Mouse (Mus musculus): ENCODE data around the gene Ace3. TPM values are rescaled to one million over a fixed set of nuclear protein-coding genes. Genes with fewer than 3 reads are reported as not detected.

Gene Ace3
- not detected in 2 replicates for polyA plus RNA-seq (2015; fragmentation: Nextera tagmentation; extraction: Ambion mirVana)

DNA sequence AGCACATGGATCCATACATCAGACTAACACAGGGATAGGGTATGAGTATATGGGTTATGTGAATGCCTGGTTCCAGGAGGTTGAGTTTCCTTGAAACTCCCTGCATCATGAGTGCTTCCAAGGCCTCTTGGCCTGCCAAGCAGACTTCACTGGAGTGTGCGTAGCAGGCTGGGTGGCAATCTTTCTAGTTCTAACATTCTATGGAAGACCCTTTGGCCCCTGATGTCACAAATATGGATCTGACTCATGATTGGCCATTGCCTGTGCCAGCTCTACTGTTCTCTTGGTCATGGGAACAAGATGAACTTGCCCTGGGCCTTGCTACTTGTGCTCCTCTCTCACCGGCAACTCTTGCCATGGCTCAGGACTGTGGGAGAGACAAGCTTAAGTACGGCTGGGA lies at the start of gene Ace3:
Gene Ace3 (plus strand): TSS at position 301 of the 400 bp plus-strand sequence.
- Histone ChIP-seq H3K4me2 (no peak within 1 kb of the TSS), H3K27me3 (no peaks in the 10 kb centered on the region), H3K4me1 (replicated peaks) (no peaks in the 10 kb centered on the region), H3K9me3 (replicated peaks) (no peaks in the 10 kb centered on the region), H3K9ac (no peak within 1 kb of the TSS), H3K36me3 (no peaks in the 10 kb centered on the region), H3K27ac (no peak within 1 kb of the TSS), H3K4me3 (no peak within 1 kb of the TSS)
- WGBS = 89% methylated on average over 3 of the region's 3 CpGs
- no peak for ATAC-seq (replicated peaks; ENCODE audit: insufficient number of reproducible peaks, insufficient read depth, low FRiP score, low read depth)

DNA sequence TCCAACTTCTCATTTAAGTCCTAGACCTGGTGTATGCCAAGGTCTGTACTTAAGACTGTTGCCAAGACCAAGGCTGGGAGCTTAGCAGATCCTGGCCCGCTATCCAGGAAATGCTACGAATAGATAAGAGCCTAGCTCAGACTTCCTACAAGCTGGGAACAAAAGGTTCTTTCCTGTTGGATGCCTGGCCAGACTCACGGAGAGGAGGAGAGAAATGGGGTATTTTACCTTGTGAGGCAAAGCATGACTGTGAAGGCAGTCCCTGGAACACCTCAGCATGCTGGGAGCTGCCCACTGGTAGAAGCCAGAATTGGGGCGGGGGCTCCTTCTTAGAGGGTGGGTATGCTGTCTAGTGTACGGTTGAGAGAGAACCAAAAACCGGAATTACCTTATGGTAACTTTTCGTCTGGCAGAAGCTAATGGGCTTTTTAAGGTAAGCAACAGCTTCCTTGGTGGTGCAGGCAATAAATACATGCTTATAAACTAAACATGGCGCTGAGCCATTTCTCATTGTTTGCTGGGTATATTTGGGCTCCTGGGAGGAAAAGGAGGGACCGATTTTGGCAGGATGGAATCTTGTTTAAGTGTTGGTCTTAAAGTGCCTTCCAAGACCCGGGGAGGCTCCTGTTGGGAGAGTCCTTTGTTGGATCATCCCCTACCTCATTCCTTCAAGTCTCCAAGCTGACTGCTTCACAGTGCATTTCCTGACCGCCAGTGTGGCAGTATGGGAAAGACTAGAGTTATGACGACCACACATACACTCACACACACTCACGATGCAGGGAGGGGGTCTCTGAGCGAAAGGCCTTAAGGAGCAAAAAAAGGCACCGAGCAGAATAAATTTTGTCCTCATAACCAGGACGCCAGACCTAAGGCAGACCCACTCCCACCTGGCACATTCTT lies 49.5 kb upstream of the Ace3 start:
- H3K9ac ChIP-seq = no peak overlapping the region
- H3K27ac ChIP-seq = peak overlapping the region; percentile 79
- peak overlapping the region; percentile 68 for H3K4me3 ChIP-seq
- no peaks in the 10 kb centered on the region for H3K9me3 ChIP-seq (replicated peaks)
- ATAC-seq (replicated peaks; ENCODE audit: insufficient number of reproducible peaks, insufficient read depth, low FRiP score, low read depth) = peak; percentile 54
- no peaks in the 10 kb centered on the region for H3K36me3 ChIP-seq
- peak overlapping the region; percentile 92 for H3K4me2 ChIP-seq
- peaks cover 32% of the 10 kb centered on the region for H3K27me3 ChIP-seq
- H3K4me1 ChIP-seq (replicated peaks) = peaks cover 22% of the 10 kb centered on the region
- 58% methylated on average over 16 of the region's 16 CpGs for WGBS

DNA sequence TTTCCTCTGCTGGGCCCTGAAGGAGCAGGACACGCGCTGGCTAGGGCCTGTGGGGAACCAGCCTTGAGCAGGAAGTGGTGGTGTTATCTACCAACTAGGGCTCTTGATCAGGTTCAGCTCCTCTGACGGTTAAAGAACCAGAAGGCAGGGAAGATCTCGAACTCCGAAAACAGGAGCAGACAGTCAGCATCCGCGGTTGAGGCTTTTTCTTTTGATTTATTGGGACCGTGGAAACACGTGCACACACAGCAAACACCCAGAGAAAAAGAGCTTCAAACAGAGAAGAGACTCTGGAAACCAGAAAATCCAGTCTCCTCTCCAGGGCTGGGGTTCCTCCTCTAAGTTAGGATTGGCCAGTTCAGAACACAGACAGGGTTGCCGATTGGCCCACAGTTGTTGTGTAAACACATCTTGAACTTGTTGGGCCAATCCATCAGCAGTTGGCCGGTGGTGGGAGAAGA lies 47.8 kb upstream of the Ace3 start:
- no peak for ATAC-seq (replicated peaks; ENCODE audit: insufficient number of reproducible peaks, insufficient read depth, low FRiP score, low read depth)
- Histone ChIP-seq H3K9me3 (replicated peaks) (no peaks in the 10 kb centered on the region), H3K9ac (no peak overlapping the region), H3K4me1 (replicated peaks) (peaks cover 22% of the 10 kb centered on the region), H3K4me3 (no peak overlapping the region), H3K27me3 (peaks cover 28% of the 10 kb centered on the region), H3K27ac (no peak overlapping the region), H3K36me3 (no peaks in the 10 kb centered on the region), H3K4me2 (no peak overlapping the region)
- 40% methylated on average over 11 of the region's 11 CpGs for WGBS

DNA sequence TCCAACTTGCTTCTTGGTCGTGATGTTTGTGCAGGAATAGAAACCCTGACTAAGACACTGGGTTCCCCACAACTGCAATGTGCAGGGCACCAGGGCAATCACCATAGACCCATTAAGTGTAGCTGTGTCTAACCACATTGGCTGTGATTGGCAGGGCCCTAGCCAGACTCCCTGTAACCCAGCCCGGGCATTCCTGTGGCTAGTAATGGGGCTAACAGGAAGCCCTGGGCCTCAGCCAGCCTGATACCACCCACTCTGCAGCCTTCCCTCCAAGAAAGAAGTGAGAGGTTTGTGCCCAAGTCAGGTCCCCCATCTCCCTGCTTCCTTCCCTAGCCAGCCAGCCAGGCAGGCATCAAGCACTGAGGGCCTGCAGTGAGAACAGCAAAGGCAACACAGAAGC lies 46.2 kb upstream of the Ace3 start:
- no peak overlapping the region for H3K27ac ChIP-seq
- ATAC-seq (replicated peaks; ENCODE audit: insufficient number of reproducible peaks, insufficient read depth, low FRiP score, low read depth) = no peak
- 74% methylated on average over 2 of the region's 2 CpGs for WGBS
- H3K27me3 ChIP-seq = peaks cover 20% of the 10 kb centered on the region; the same call in 1 of the 2 replicates
- H3K4me1 ChIP-seq (replicated peaks) = peaks cover 19% of the 10 kb centered on the region
- H3K9me3 ChIP-seq (replicated peaks) = no peaks in the 10 kb centered on the region
- H3K9ac ChIP-seq = no peak overlapping the region
- no peak overlapping the region for H3K4me2 ChIP-seq
- H3K36me3 ChIP-seq = no peaks in the 10 kb centered on the region
- no peak overlapping the region for H3K4me3 ChIP-seq

DNA sequence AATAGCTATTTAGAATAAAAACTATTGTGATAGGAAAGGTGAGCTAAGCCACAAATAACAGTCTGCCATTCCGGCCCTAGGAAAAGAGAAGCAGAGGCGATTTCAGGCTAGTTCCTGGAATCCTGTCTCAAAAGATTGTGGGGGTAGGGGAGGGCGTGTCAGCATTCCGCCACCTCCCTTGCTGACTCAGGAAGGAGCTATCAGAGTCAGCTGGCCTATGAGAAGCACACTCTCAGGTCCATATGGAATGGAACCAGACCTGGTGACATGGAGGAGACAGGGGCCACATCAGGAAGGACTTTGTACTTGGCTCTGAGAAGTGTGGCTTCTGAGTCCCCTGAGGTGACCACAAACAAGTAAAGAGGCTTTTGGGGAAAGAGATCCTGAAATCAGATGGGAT lies 44.0 kb upstream of the Ace3 start:
- Histone ChIP-seq H3K4me3 (no peak overlapping the region), H3K27ac (no peak overlapping the region), H3K4me1 (replicated peaks) (no peaks in the 10 kb centered on the region), H3K4me2 (no peak overlapping the region), H3K9me3 (replicated peaks) (no peaks in the 10 kb centered on the region), H3K36me3 (no peaks in the 10 kb centered on the region), H3K9ac (no peak overlapping the region), H3K27me3 (peaks cover 20% of the 10 kb centered on the region; the same call in 1 of the 2 replicates)
- 55% methylated on average over 4 of the region's 4 CpGs for WGBS
- no peak for ATAC-seq (replicated peaks; ENCODE audit: insufficient number of reproducible peaks, insufficient read depth, low FRiP score, low read depth)

DNA sequence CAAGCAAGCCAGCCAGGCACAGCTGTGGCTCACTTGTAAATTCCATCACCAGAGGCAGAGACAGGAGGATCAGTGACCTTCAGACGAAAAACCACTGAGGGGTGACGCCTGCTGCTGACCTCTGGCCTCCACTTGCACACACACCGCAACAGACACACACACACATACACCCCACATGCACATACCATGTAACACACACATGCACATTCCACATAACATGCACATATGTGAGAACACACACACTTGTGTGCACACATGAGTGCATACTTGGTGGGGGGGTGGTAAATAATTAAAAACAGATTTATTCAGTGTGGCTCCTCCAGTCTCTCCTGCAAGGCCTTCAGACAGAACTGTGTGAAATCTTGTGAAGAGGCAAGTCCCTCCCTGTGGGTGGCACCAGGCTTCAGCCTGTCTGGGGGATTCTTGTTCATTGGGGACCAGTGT lies 42.9 kb upstream of the Ace3 start:
- H3K36me3 ChIP-seq = no peaks in the 10 kb centered on the region
- H3K9ac ChIP-seq = no peak overlapping the region
- H3K27me3 ChIP-seq = peaks cover 17% of the 10 kb centered on the region; the same call in 1 of the 2 replicates
- no peaks in the 10 kb centered on the region for H3K9me3 ChIP-seq (replicated peaks)
- no peak overlapping the region for H3K4me3 ChIP-seq
- no peaks in the 10 kb centered on the region for H3K4me1 ChIP-seq (replicated peaks)
- H3K27ac ChIP-seq = no peak overlapping the region
- 53% methylated on average over 3 of the region's 3 CpGs for WGBS
- H3K4me2 ChIP-seq = no peak overlapping the region
- ATAC-seq (replicated peaks; ENCODE audit: insufficient number of reproducible peaks, insufficient read depth, low FRiP score, low read depth) = no peak

DNA sequence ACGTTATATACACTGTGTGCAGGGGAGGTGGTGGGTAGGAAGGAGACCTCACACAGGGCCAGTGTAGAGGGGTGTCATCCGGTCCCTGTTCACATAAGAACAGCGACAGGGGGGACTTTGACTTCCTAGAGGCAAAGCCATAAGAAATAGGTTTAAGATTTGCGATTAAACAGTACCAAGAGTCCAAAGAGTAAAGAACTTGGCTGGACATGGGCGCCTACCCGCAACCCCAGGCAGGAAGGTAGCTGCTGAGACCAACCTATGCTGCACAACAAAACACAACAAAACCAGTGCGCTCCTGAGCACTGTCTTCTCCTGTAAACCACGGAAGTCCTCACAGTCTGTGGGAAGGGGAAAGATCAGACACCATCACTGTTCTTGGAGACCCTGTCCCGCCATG lies 42.4 kb upstream of the Ace3 start:
- H3K36me3 ChIP-seq = no peaks in the 10 kb centered on the region
- WGBS = 85% methylated on average over 9 of the region's 9 CpGs
- no peaks in the 10 kb centered on the region for H3K9me3 ChIP-seq (replicated peaks)
- peaks cover 16% of the 10 kb centered on the region; the same call in 1 of the 2 replicates for H3K27me3 ChIP-seq
- H3K4me1 ChIP-seq (replicated peaks) = no peaks in the 10 kb centered on the region
- no peak for ATAC-seq (replicated peaks; ENCODE audit: insufficient number of reproducible peaks, insufficient read depth, low FRiP score, low read depth)
- H3K4me2 ChIP-seq = no peak overlapping the region
- no peak overlapping the region for H3K4me3 ChIP-seq
- no peak overlapping the region for H3K27ac ChIP-seq
- no peak overlapping the region for H3K9ac ChIP-seq

DNA sequence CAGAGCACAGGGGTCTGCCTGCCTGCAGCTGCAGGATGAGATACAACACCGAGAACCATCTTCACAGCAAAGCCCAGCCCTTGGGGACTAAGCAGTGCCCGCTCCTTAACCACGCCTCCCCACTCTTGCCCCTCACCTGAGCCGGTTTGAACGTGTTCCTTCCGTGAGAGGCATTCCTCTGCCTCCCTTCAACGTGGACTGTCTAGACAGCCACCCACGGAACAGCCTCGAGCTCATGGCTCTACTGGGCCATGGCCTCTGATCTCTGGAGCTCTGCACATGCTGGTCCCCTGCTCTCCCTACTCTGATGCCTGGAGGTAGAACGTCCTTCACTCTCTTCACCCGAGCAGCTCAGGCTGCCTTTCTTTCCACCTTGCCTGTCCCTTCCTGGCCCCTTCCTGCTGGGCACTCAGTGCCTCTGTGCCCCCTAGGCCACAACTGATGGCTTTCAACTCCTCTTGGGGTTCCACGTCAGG lies 41.5 kb upstream of the Ace3 start, which contains the start of gene Cyb561:
Gene Cyb561 (minus strand): TSS at position 426 of the 476 bp plus-strand sequence.
- 68% methylated on average over 12 of the region's 12 CpGs for WGBS
- Histone ChIP-seq H3K9me3 (replicated peaks) (no peaks in the 10 kb centered on the region), H3K9ac (no peak within 1 kb of the TSS), H3K36me3 (no peaks in the 10 kb centered on the region), H3K4me2 (no peak within 1 kb of the TSS), H3K27ac (no peak within 1 kb of the TSS), H3K4me3 (no peak within 1 kb of the TSS), H3K27me3 (peaks cover 13% of the 10 kb centered on the region; the same call in 1 of the 2 replicates), H3K4me1 (replicated peaks) (no peaks in the 10 kb centered on the region)
- no peak for ATAC-seq (replicated peaks; ENCODE audit: insufficient number of reproducible peaks, insufficient read depth, low FRiP score, low read depth)

DNA sequence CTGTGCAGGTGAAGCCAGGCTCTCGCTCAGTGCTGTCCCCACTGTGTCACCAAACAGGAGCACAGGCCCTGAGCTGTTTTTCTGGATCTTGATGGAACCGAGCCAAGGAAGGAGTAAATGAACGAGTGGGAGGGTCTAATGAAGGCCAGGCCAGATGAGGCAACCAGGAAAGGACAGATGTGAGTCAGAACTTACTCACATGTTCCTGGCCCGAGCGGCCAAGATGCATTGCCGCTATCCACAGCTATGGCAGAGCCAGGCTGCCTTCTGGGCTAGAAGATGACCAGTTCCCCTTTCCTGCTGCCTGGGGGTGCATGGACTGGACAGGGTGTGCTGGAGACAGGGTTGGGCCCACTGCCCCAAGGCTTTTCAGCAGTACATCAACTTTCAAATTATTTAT lies 41.1 kb upstream of the Ace3 start:
- no peaks in the 10 kb centered on the region for H3K36me3 ChIP-seq
- WGBS = 52% methylated on average over 6 of the region's 6 CpGs
- no peak overlapping the region for H3K4me2 ChIP-seq
- H3K27me3 ChIP-seq = peaks cover 11% of the 10 kb centered on the region; the same call in 1 of the 2 replicates
- H3K9ac ChIP-seq = no peak overlapping the region
- peak; percentile 51; the same call in 1 of the 2 replicates for ATAC-seq (replicated peaks; ENCODE audit: insufficient number of reproducible peaks, insufficient read depth, low FRiP score, low read depth)
- no peaks in the 10 kb centered on the region for H3K9me3 ChIP-seq (replicated peaks)
- H3K4me1 ChIP-seq (replicated peaks) = 0 out of 2 replicates have a peak, but pooled peaks cover 3% of the 10 kb centered on the region
- no peak overlapping the region for H3K4me3 ChIP-seq
- H3K27ac ChIP-seq = no peak overlapping the region

DNA sequence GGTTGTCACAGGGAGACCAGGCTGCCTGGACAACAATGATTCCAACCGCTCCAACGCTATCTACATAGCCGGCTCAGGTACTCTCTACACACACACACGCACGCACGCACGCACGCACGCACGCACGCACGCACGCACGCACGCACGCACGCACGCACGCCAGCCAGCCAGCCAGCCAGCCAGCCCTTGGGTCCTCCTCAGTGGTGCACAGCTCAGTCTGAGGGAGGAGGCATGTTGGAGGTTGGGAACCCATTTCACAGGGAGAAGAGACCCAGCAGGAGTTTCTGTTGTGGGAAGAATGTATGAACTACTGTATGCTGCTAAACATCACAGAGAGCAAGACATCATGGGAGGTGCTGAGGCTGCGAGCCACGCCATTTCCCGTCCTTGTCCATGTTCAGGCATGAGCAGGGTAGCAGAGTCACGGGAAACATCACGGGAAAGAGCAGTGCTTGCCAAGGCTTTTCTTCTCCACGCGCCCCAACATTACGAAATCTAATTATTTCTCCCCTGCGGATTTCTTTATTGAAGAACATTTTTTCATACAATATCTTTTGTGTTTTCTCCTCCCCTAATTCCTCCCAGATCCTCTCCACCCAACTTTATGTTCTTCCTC lies 38.6 kb upstream of the Ace3 start:
- ATAC-seq (replicated peaks; ENCODE audit: insufficient number of reproducible peaks, insufficient read depth, low FRiP score, low read depth) = no peak
- H3K9me3 ChIP-seq (replicated peaks) = no peaks in the 10 kb centered on the region

DNA sequence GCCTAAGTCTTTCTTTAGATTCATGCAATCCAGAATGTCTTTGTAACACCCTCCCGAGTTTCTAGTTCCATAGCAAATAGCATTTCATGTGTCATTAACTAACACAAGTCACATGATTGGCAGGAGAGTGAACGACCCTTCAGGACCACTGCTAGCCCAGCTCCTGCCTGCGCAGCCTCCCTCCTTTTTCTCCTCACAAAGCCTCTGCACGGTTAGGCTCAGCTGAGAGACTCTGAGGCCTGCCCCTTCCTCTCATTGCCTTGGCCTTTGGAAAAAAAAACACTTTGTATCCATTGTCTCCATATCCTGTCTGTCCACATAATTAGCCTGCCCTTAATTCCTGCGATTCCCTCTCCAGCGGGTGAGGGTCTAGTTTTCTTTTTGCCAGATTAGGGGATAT lies 37.0 kb upstream of the Ace3 start:
- peaks cover 15% of the 10 kb centered on the region for H3K4me1 ChIP-seq (replicated peaks)
- no peaks in the 10 kb centered on the region for H3K36me3 ChIP-seq
- no peak overlapping the region for H3K4me3 ChIP-seq
- ATAC-seq (replicated peaks; ENCODE audit: insufficient number of reproducible peaks, insufficient read depth, low FRiP score, low read depth) = no peak
- WGBS = 57% methylated on average over 6 of the region's 6 CpGs
- H3K27me3 ChIP-seq = no peaks in the 10 kb centered on the region
- no peaks in the 10 kb centered on the region for H3K9me3 ChIP-seq (replicated peaks)
- H3K4me2 ChIP-seq = no peak overlapping the region
- no peak overlapping the region for H3K9ac ChIP-seq
- H3K27ac ChIP-seq = 0 out of 2 replicates have a peak overlapping the region, but pooled peaks have one; percentile 1

More for the DNA sequence above, 38.6 kb upstream of the Ace3 start:
- H3K27ac ChIP-seq = no peak overlapping the region
- 84% methylated on average over 28 of the region's 28 CpGs for WGBS
- H3K27me3 ChIP-seq = 0 out of 2 replicates have a peak, but pooled peaks cover 4% of the 10 kb centered on the region
- no peak overlapping the region for H3K9ac ChIP-seq
- H3K4me2 ChIP-seq = no peak overlapping the region
- H3K4me3 ChIP-seq = no peak overlapping the region
- no peaks in the 10 kb centered on the region for H3K36me3 ChIP-seq
- H3K4me1 ChIP-seq (replicated peaks) = peaks cover 15% of the 10 kb centered on the region

Measured in heart, embryonic 15.5 days (tissue).